Mouse (Mus musculus) kidney, adult 18-20 months (tissue): ENCODE measurements around the gene Gm527.

Source experiments
- DNase-seq: peaks from one replicate; pipeline ENCODE4 v3.0.0; 2021

Gene Gm527

DNA sequence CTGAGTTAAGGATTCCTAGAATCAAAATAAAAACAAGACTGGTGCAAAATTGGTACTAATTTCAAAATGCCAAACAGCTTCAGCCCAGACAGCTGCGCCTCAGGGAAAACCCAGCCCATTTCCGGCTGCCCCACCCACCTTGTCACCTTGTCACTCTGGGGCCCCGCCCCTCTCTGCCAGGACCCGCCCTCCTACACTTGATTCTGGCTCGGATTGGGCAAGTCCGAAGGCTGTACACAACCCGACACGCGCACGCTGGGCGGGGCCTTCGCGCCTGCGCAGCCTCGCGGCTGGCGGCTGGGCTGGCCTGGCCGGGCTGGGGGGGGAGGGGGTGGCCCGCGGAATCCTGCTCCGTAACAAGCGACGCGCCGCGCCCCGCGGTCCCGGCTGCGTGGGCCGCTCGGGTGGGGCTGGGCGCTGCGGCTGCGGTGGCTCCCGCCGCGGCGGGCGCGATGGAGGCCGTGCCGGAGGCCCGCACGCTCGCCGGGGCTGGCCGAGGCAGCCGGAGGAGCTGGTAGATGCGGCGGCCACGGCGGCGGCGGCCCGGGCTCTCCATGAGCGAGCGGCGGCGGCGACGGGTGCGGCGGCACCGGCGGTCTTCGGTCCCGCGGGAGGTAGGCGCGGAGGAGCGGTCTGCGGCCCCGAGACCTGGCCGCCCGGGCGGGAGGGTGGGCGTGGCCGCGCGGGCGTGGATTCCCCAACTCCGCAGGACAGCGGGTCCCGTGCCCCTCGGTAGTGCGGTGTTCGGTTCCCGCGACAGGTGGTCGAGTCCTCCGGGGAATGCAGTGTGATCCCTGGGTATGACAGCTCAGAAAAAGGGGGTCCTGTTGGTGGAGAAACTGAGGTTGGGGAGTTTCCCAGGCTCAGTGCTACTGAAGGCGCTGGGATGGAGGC lies at the start of gene Gm527:
Gm527 (plus strand) TSS at position 329 of the 894 bp plus-strand sequence.
- DNase-seq, result peak; percentile 96

DNA sequence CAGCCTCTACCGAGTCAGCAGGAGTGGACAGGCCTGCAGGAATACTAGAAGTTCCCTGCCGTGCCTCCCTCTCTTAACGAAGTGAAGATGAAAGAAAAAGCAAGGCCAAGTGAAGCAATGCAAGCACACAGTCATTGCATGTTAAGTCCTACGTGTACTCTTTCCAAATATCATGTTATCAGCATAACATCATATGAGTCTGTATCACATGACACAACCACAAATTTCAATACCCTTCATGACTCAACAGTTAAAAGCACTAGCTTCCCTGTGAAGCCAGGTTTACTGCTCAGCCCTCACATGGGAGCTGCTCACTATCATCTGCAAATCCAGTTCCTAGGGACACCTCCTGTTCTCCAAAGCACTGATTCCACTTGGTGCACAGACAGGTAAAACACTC lies 46.6 kb upstream of the Gm527 start:
- no peak for DNase-seq

DNA sequence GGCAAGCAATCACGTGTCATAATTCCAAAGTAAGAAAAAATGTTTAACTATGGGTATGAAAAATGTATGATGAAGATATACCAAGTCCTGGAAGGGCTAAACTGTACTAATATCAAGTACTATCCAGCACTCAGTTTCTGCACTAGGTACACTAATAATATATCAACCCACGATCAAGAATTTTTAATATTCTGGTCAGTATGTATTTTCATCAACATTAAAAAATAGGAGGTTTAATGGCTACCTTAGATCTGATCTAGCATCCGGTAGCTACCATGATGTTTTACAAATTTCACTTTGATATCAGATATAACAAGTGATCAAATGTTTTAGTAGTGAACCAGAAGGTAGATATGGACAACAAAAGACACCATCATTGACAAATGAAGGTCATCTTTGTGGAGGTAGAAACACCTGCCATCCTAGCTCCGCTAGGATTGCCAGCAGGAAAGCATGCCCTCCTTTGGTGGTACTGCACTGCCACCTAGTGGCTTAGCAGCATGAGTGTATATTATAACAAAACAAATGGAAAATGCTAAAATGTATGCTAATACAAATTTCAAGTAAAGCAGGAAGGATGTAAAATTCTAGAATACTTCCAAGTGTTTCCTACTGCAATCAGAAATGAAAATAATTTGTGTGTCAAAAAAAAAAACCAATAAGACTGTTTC lies 20.5 kb upstream of the Gm527 start:
- peak; percentile 19 for DNase-seq

DNA sequence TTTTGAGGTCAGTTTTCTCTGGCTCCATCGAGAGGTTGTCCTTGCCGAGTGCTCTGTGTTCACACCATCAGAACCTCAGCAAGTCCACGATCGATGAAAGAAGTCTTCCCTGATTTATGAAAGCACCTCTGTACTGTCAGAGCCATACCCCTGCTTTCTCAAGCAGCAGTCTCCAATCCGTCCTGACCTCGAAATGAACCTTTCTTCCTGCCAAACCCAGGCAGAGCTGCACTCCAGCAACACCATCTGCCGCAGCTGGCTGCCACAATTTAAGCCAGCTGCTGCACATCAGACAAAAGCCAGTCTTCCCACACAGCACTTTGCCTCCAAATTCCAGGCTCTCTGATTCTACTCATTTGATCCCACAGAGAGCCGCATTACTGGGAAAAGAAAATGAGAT lies 15.2 kb upstream of the Gm527 start:
- no peak for DNase-seq

DNA sequence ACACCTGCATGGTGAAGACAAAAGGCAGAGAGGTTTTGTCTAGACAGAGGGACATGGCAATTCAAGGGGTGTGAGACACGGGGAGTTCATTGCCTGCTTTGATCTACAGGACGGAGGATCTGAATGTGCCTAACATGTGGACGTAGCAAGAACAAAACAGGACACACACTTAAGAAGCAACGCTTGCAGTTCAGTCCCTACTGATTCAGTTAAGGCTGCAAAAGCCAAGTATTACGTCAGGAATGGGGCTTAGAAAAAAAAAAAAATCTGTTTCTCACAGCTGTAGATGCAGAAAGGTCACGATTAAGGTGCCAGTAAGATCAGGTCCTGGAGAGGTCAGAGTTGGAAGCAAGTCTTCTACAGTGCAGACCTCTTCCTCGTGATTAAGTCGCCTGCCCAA lies 14.5 kb upstream of the Gm527 start:
- DNase-seq, result no peak

DNA sequence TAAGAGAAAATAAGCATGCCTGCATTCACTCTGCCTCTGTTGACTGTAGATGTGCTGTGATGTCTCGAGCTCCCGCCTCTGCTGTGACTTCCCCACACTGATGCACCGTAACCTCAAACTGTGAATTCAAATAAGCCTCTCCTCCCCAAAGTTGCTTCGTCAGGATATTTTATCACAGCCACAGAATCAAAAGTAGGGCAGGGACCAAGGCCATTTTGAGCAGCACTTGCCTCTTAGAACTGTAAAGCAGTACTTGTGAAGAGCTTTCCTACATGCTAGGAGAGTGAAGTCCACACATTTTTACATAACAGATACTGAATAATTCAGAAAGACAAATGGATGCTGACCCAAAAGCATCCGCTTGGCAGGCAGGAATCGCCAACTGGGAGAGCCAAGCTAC lies 4.7 kb upstream of the Gm527 start:
- no peak for DNase-seq

DNA sequence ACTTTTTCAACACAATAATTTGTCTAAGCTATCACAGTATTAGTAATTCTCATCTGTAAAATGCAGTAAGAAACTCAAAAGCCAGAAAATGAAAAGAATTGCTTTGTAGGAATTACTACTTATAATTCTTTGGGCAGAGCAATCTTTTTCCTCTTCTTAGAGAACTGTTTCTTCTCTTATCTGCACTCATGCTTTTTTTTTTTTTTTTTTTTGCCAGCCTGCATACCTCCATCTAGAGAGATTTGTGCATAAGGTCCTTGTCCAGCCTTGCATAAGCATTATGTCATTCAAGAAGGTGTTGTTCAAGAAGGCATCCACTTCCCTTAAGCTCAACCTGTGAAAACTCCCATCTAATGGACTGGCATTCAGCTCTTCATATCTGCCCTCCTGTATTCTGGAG lies 971 bp upstream of the Gm527 start:
- DNase-seq, result no peak

DNA sequence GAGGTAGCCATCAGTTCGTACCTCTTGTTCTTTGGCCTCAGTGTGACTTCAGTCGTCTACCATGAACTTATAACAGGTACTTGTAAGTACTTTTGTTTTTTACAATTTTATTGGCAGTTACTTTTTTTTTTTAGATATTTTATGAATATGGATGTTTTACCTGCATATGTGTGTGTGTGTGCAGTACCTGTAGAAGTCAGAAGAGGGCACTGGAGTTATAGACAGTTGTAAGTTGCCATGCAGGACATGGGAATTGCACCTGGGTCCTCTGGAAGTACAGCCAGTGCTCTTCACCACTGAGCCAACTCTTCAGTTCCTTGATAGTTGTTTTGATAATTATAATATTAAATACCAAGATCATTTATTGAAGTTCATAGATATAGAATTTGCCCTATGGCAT lies 19.8 kb downstream of the Gm527 start:
- peak; percentile 14 for DNase-seq

DNA sequence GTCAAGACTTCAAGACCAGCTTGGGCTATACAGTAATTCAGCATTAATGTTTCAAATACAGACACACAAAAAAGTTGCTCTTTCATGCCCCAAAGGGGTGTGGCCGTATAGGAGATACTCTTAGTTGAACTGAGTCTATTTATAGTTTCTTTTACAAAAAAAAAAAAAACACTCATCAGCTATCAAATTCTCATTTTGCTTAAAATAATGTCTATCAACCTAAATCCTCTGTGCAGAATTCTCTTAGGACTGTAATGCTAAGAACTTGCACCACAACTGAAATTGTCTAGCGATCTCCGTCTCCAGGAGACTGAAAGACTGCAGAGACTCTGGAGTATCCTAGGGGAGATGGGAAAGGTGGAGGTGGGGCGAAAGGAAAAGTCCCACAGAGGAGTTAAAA lies 46.9 kb downstream of the Gm527 start:
- DNase-seq, result no peak

DNA sequence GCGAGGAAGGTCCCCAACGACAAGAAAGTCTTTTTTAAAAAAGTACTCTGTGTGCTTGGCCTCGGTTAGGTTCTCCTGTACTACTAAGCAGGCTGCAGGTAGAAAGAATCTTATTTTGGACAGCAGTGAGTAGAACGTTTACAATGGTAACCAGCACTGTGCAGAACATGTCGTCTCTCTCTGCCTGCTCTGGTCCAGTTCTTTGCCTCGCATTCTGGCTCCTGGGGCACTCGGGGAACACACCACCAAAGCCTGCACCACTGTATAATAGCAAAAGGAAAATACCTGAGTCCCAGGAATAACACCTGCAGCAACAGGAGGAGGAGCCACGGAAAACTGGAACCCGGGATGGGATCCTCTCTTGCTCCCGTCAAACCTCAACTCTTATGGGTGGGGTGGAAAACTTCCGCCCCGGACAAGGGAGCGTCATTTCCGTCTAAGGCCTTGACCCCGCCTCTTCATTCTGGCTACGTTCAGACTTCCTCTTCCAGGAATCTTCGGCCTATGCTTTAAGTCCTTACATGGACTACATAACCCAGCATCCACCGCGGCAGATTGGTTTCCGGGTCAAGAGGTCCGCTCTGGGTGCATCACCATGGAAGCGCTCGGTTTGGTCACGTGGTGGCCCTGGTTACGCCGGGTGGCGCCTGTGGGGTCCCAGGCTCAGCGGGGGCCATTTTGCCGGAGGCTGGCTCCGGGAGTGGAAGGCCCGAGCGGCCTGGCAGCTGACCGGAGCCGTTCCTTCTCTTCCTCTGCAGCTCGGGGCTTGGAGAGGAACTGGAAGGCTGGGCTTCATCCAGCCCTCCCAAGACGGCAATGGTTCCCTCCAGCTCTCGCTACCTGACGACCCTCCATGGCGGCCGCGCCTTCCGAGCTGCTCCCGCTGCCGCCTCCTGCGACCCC lies 47.7 kb downstream of the Gm527 start, which contains the start of the genes Klhl28 and Togaram1:
Klhl28 (minus strand) TSS at position 411 of the 903 bp plus-strand sequence.
Togaram1 (plus strand) TSS at position 681 of the 903 bp plus-strand sequence.
- peak; percentile 99 for DNase-seq

DNA sequence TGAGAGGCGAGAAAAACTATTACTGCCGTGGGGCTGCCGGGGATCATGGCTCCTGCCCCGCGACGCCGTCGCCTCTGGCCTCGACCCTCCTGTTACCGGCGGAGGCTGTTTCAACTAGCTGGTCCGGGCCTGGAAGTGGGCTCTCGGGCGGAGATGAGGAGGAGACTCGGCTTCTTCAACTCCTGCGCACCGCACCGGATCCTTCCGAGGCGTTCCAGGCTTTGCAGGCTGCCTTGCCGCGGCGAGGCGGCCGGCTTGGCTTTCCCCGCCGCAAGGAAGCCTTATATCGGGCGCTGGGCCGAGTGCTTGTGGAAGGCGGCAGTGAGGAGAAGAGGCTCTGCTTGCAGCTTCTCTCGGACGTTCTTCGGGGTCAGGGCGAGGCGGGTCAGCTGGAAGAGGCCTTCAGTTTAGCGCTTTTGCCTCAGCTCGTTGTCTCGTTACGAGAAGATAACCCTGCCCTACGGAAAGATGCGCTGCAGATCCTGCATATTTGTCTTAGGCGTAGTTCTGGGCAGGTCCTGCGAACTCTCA lies 48.5 kb downstream of the Gm527 start:
- peak; percentile 60 for DNase-seq

DNA sequence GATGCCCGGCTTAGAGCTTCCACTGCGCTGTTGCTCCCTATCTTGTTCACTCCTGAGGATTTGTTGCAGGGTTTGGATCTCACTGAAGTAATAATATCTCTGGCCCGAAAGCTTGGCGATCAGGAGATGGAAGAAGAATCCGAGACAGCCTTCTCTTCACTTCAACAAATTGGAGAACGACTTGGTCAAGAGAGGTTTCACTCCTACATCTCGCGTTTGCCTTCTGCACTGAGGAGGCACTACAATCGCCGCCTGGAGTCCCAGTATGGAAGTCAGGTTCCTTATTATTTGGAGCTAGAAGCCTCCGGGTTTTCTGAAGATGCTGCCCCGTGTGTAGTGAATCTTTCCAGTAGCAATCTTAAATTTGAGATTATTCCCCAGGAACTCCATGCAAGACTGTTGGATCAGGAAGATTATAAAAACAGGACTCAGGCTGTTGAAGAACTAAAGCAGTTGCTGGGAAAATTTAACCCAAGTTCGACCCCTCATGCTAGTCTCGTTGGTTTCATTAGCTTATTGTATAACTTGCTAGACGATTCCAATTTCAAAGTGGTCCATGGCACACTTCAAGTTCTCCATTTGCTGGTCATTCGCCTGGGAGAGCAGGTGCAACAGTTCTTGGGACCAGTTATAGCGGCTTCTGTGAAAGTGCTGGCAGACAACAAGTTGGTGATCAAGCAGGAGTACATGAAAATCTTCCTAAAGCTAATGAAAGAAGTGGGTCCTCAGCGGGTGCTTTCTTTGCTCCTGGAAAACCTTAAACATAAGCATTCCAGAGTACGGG lies 49.1 kb downstream of the Gm527 start:
- DNase-seq, result peak; percentile 4

DNA sequence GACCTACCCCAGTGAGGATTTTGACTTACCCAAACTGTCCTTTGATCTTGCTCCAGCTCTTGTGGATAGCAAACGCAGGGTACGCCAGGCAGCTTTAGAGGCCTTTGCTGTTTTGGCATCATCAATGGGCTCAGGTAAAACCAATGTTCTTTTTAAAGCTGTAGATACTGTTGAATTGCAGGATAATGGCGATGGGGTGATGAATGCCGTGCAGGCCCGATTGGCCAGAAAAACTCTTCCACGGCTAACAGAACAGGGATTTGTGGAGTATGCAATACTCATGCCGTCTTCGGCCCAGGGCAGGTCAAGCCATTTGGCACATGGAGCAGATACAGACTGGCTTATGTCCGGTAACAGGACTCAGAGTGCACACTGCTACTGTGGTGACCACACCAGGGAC lies 49.8 kb downstream of the Gm527 start:
- DNase-seq, result peak; percentile 35

DNA sequence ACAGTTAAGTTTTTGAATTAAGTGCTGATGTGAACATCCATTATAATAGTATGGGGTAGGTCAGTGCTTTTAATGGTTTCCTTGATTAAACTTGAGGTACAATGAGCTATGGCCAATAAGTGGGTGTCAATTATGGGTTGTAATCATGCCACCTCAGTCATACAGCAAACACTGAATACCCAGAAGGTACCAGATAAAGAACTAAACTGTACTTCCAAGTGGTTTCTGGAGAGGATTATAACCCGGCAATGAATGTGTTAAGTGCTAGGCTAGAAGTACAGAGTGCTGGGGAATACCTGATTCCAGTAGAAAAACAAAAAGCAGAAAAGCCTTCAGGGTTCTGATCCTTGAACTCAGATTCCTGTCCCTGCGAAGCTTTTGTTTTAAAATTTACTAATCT lies 50.4 kb downstream of the Gm527 start:
- no peak for DNase-seq

DNA sequence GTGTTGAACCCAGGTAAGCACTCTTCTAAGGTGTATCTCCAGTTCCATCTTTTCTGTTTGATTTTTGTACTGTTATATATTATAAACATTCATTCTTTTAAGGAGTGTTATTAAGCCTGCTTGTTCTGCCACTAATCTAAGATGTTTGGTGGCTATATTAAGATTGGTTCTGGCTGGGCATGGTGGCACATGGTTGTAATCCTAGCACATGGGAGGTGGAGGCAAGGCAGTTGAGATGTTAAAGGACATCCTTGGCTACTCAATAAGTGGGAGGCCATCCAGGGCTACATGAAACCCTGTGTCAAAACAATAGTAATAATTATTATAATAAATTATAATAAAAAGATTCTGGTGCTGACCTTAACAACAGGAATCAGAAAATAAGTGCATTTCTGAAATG lies 53.7 kb downstream of the Gm527 start:
- DNase-seq, result no peak

DNA sequence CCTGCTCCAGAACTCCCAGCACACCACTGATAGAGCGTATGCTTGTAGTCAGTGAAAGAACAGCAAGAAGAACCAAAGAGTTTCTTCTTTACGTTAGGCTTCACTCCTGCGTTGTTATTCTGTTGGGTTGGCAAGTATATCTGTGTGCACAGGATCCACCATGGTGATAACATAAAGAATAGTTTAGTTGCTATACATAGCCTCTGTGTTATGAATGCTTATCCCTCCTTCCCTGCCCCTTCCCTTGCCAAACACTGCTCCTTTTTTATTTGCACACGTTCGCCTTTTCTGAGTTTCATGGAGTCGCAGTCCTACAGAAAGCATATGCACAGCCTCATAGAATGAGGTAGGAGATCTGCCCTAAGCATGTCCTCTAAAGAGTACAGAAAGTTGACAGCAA lies 54.4 kb downstream of the Gm527 start:
- no peak for DNase-seq
